13 mouse cellular contexts compared by ENCODE assay signal in the genomic region with DNA sequence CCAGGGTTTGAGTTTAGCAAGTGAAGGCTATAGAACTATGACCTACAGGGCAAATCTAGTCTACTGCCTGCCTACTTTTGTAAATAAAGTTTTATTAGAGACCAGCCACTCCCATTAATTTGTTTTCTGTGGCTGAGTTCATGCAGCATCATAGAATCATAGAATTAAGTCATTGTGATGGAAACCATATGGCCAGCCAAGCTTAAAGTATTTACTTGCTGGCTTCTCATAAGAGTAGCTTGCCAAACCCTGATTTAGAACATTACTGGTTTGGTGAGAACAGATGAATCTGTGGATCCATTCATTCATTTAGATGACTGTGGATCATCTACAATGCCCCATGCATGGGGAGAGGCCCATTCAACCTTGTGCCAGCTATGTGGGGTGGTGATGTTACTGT.
"Had no signal": no experiment of that assay in that cellular context is flagged by ENCODE, and none has a peak within 500 bp of the region (broad histone marks: within the 10 kb centered on the region; RNA-seq: fewer than 3 reads in every experiment).

No protein-coding gene starts in this region.

- H3K4me1 ChIP-seq: midbrain, embryonic 12.5 days; neural tube, embryonic 13.5 days; stomach, embryonic 15.5 days had no signal

- DNase-seq: kidney, adult 2 months; kidney, postnatal 36 days; layer of hippocampus, adult 9-11 months; layer of hippocampus, postnatal 36 days; lung, adult 2 months; retina, postnatal 1 day; thymus, postnatal 4 days had no signal

- H3K9me3 ChIP-seq: limb, embryonic 12.5 days; midbrain, embryonic 12.5 days; neural tube, embryonic 13.5 days; stomach, embryonic 15.5 days had no signal

- H3K36me3 ChIP-seq: limb, embryonic 12.5 days; midbrain, embryonic 12.5 days; neural tube, embryonic 13.5 days; stomach, embryonic 15.5 days had no signal

- H3K27ac ChIP-seq: limb, embryonic 12.5 days; liver, embryonic 14.5 days; midbrain, embryonic 12.5 days; neural tube, embryonic 13.5 days; stomach, embryonic 15.5 days had no signal

- H3K4me3 ChIP-seq: limb, embryonic 12.5 days; midbrain, embryonic 12.5 days; neural tube, embryonic 13.5 days; stomach, embryonic 15.5 days had no signal

- ATAC-seq: midbrain, embryonic 16.5 days had no signal

- H3K9ac ChIP-seq: limb, embryonic 12.5 days; liver, embryonic 14.5 days; midbrain, embryonic 12.5 days; neural tube, embryonic 13.5 days; stomach, embryonic 15.5 days had no signal

- H3K27me3 ChIP-seq: limb, embryonic 12.5 days; neural tube, embryonic 13.5 days; stomach, embryonic 15.5 days had no signal

- H3K4me2 ChIP-seq: limb, embryonic 12.5 days; midbrain, embryonic 12.5 days; neural tube, embryonic 13.5 days; stomach, embryonic 15.5 days had no signal
